Mouse (Mus musculus) forebrain, postnatal 0 days (tissue): ENCODE measurements around the gene Top3b. TPM values are rescaled to one million over a fixed set of nuclear protein-coding genes. Genes with fewer than 3 reads are reported as not detected.

Experiments used
- ATAC-seq: fragments of 200-750 bp; cut with Nextera tagmentation; 2 replicates; pipeline ENCODE4 v1.8.0; 2017; ENCODE audit warnings: mild to moderate bottlenecking, moderate library complexity
- DNase-seq: peaks from one replicate; pipeline ENCODE4 v3.0.0-alpha.2; 2015
- H3K27ac ChIP-seq: fragments of 300-500 bp; sonication (generic); 2 replicates; pipeline ENCODE4 v1.5.1; 2014; ENCODE audit warnings: low read depth, mild to moderate bottlenecking, antibody characterized with exemption, low read length, moderate library complexity, mixed read lengths
- H3K27me3 ChIP-seq: fragments of 300-500 bp; sonication (generic); 2 replicates; pipeline ENCODE4 v1.6.1; 2014; ENCODE audit warnings: mild to moderate bottlenecking, low read length, mixed read lengths; ENCODE audit not compliant: insufficient read depth
- H3K36me3 ChIP-seq: fragments of 300-500 bp; sonication (generic); 2 replicates; pipeline ENCODE4 v1.6.1; 2014; ENCODE audit warnings: mild to moderate bottlenecking, moderate library complexity; ENCODE audit not compliant: insufficient read depth
- H3K4me1 ChIP-seq: fragments of 300-500 bp; sonication (generic); 2 replicates; pipeline ENCODE4 v1.6.1; 2014; ENCODE audit warnings: antibody characterized with exemption; ENCODE audit not compliant: insufficient read depth
- H3K4me2 ChIP-seq: fragments of 300-500 bp; sonication (generic); 2 replicates; pipeline ENCODE4 v1.6.1; 2014; ENCODE audit warnings: low read depth, mild to moderate bottlenecking, moderate library complexity
- H3K4me3 ChIP-seq: fragments of 300-500 bp; sonication (generic); 2 replicates; pipeline ENCODE4 v1.5.1; 2014; ENCODE audit warnings: low read depth, low read length, mixed read lengths
- H3K9ac ChIP-seq: fragments of 300-500 bp; sonication (generic); 2 replicates; pipeline ENCODE4 v1.6.1; 2014; ENCODE audit warnings: mild to moderate bottlenecking
- H3K9me3 ChIP-seq: fragments of 300-500 bp; sonication (generic); 2 replicates; pipeline ENCODE4 v1.6.1; 2016; ENCODE audit warnings: low read length
- CTCF ChIP-seq: sonication (generic); IDR thresholded peaks from 2 replicates; pipeline ENCODE4 v1.5.1; 2016; ENCODE audit warnings: antibody characterized with exemption, control low read depth, low read depth
- WGBS: fragments of 180-500 bp; shearing (Covaris S2); extraction: QIAGEN DNeasy Blood & Tissue Kit; methylation state at CpG from one replicate; pipeline ENCODE4 v1.1.7; 2014; 5-methylcytosine and 5-hydroxymethylcytosine counted together
- polyA plus RNA-seq: library from polyadenylated mRNA; unstranded; fragments of >200 nt; fragmentation: Nextera tagmentation; extraction: Ambion mirVana; gene quantifications from 2 replicates; pipeline ENCODE4 v1.2.1, GENCODE M21; 2015
- total RNA-seq: library from RNA; depleted of rRNA; stranded (reverse); fragments of >200 nt; gene quantifications from 2 replicates; pipeline ENCODE4 v1.2.3, GENCODE M21; 2014

The Top3b gene
- total and polyA plus RNA-seq, 2 experiments from 2014 or later, result 52.5 to 74.3 TPM

GRCm38 (mm10) chr16:16865217-16865616, 5.3 kb upstream of the Top3b start:
- Histone ChIP-seq H3K4me3 (no peak overlapping the region), H3K4me1 (no peaks in the 10 kb centered on the region)
- ATAC-seq, result no peak

GRCm38 (mm10) chr16:16865696-16866561, 4.6 kb upstream of the Top3b start:
- Histone ChIP-seq H3K4me1 (no peaks in the 10 kb centered on the region), H3K27ac (no peak overlapping the region), H3K4me2 (no peak overlapping the region), H3K9me3 (no peaks in the 10 kb centered on the region), H3K36me3 (no peaks in the 10 kb centered on the region), H3K4me3 (no peak overlapping the region), H3K27me3 (no peaks in the 10 kb centered on the region), H3K9ac (no peak overlapping the region)
- WGBS, result 58% methylated on average over 4 of the region's 5 CpGs
- ATAC-seq (no peak), DNase-seq (no peak)
- no peak for TF ChIP-seq CTCF

More at GRCm38 (mm10) chr16:16865217-16865616, 5.3 kb upstream of the Top3b start:
- Histone ChIP-seq H3K27ac (no peak overlapping the region), H3K36me3 (no peaks in the 10 kb centered on the region), H3K9me3 (no peaks in the 10 kb centered on the region), H3K9ac (no peak overlapping the region), H3K4me2 (no peak overlapping the region), H3K27me3 (no peaks in the 10 kb centered on the region)
- DNase-seq, result no peak
- TF ChIP-seq CTCF, result no peak

GRCm38 (mm10) chr16:16870241-16870616, 307 bp upstream of the Top3b start:
- DNase-seq (no peak), ATAC-seq (peak; percentile 32)
- Histone ChIP-seq H3K9me3 (no peaks in the 10 kb centered on the region), H3K27me3 (no peaks in the 10 kb centered on the region), H3K27ac (peak overlapping the region; percentile 92), H3K9ac (peak overlapping the region; percentile 84), H3K36me3 (0 out of 2 replicates have a peak, but pooled peaks cover 4% of the 10 kb centered on the region), H3K4me1 (peaks cover 7% of the 10 kb centered on the region; the same call in 1 of the 2 replicates), H3K4me3 (peak overlapping the region; percentile 79), H3K4me2 (peak overlapping the region; percentile 78)
- WGBS, result 33% methylated on average over 7 of the region's 7 CpGs
- no peak for TF ChIP-seq CTCF

GRCm38 (mm10) chr16:16879025-16879424, 8.5 kb downstream of the Top3b start:
- H3K9ac ChIP-seq, result no peak overlapping the region
- H3K9me3 ChIP-seq, result 0 out of 2 replicates have a peak, but pooled peaks cover 6% of the 10 kb centered on the region
- no peak overlapping the region for H3K4me2 ChIP-seq
- no peak for TF ChIP-seq CTCF
- no peak overlapping the region for H3K4me3 ChIP-seq
- DNase-seq (no peak), ATAC-seq (no peak)
- H3K36me3 ChIP-seq, result peaks cover 77% of the 10 kb centered on the region
- H3K27me3 ChIP-seq, result no peaks in the 10 kb centered on the region
- H3K27ac ChIP-seq, result no peak overlapping the region
- no peaks in the 10 kb centered on the region for H3K4me1 ChIP-seq
- WGBS, result 92% methylated on average over 5 of the region's 5 CpGs

- peaks cover 93% of the 10 kb centered on the region for H3K36me3 ChIP-seq
- 94% methylated on average over 1 of the region's 1 CpGs for WGBS
- ATAC-seq, result no peak
- no peak for DNase-seq
- H3K9me3 ChIP-seq, result no peaks in the 10 kb centered on the region
- no peak for TF ChIP-seq CTCF
- no peak overlapping the region for H3K4me3 ChIP-seq
- no peaks in the 10 kb centered on the region for H3K4me1 ChIP-seq
- no peaks in the 10 kb centered on the region for H3K27me3 ChIP-seq
- no peak overlapping the region for H3K27ac ChIP-seq
- H3K4me2 ChIP-seq, result no peak overlapping the region
- no peak overlapping the region for H3K9ac ChIP-seq
Measured at GRCm38 (mm10) chr16:16888341-16888740, 17.8 kb downstream of the Top3b start.

GRCm38 (mm10) chr16:16892366-16892765, 21.8 kb downstream of the Top3b start:
- H3K36me3 ChIP-seq, result peaks cover 56% of the 10 kb centered on the region
- H3K4me2 ChIP-seq, result no peak overlapping the region
- no peak for DNase-seq
- H3K9me3 ChIP-seq, result no peaks in the 10 kb centered on the region
- no peak overlapping the region for H3K4me3 ChIP-seq
- no peak overlapping the region for H3K9ac ChIP-seq
- no peak for ATAC-seq
- WGBS, result 93% methylated on average over 7 of the region's 7 CpGs
- H3K27me3 ChIP-seq, result no peaks in the 10 kb centered on the region
- no peak for TF ChIP-seq CTCF
- no peak overlapping the region for H3K27ac ChIP-seq
- peaks cover 5% of the 10 kb centered on the region; the same call in 1 of the 2 replicates for H3K4me1 ChIP-seq

GRCm38 (mm10) chr16:16896015-16896381, 25.5 kb downstream of the Top3b start:
- Histone ChIP-seq H3K9me3 (no peaks in the 10 kb centered on the region), H3K27me3 (no peaks in the 10 kb centered on the region), H3K27ac (peak overlapping the region; percentile 57; the same call in 1 of the 2 replicates), H3K9ac (peak overlapping the region; percentile 77; the same call in 1 of the 2 replicates), H3K4me1 (peaks cover 13% of the 10 kb centered on the region; the same call in 1 of the 2 replicates), H3K4me2 (peak overlapping the region; percentile 81; the same call in 1 of the 2 replicates), H3K36me3 (peaks cover 20% of the 10 kb centered on the region), H3K4me3 (peak overlapping the region; percentile 68; the same call in 1 of the 2 replicates)
- DNase-seq (no peak), ATAC-seq (peak; percentile 54; the same call in 1 of the 2 replicates)
- no peak for TF ChIP-seq CTCF
- WGBS, result 20% methylated on average over 4 of the region's 4 CpGs
